ENCODE assay signal across 16 mouse cellular contexts in the genomic region with DNA sequence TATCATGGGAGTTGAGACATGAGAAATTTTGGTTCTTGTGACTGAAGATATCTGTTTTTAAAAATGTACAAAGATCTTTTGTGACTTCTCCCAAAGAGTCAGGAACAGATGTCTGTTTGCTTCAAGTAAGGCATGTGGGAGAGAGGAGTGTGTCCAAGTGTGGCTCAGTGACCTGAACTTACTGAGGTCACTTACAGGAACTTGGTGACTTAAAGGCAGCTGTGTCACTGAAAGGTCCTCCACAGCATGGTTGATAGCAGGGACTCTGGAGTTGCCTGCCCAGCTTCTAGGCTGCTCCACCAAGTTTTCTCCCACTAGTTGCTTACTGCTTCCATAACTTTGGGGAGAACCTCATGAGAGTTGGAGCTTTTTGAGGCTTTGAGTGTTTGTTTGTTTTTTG.
"Had no signal": no experiment of that assay in that cellular context is flagged by ENCODE, and none has a peak within 500 bp of the region (broad histone marks: within the 10 kb centered on the region; RNA-seq: fewer than 3 reads in every experiment).

No protein-coding gene starts in this region.

- H3K4me3 ChIP-seq: intestine, embryonic 15.5 days; kidney, embryonic 15.5 days; left cerebral cortex, adult 2 months; lung, embryonic 15.5 days; midbrain, embryonic 13.5 days had no signal

- H3K27me3 ChIP-seq: intestine, embryonic 15.5 days; kidney, embryonic 15.5 days; lung, embryonic 15.5 days; midbrain, embryonic 13.5 days had no signal

- DNase-seq: kidney, adult 11 months; kidney, adult 8-10 months; kidney, postnatal 10 days; kidney, postnatal 36 days; layer of hippocampus, postnatal 36 days; lung, adult 18-20 months; lung, postnatal 10 days; lung, postnatal 36 days; thymus, postnatal 4 days had no signal

- H3K4me2 ChIP-seq: intestine, embryonic 15.5 days; kidney, embryonic 15.5 days; liver, embryonic 11.5 days; lung, embryonic 15.5 days; midbrain, embryonic 13.5 days had no signal

- ATAC-seq: intestine, embryonic 15.5 days; midbrain, embryonic 13.5 days had no signal

- H3K9ac ChIP-seq: intestine, embryonic 15.5 days; kidney, embryonic 15.5 days; liver, embryonic 14.5 days; lung, embryonic 15.5 days; midbrain, embryonic 13.5 days had no signal

- H3K27ac ChIP-seq: intestine, embryonic 15.5 days; kidney, embryonic 15.5 days; left cerebral cortex, adult 2 months; liver, embryonic 14.5 days; lung, embryonic 15.5 days; midbrain, embryonic 13.5 days had no signal

- H3K9me3 ChIP-seq: intestine, embryonic 15.5 days; kidney, embryonic 15.5 days; lung, embryonic 15.5 days; midbrain, embryonic 13.5 days had no signal

- H3K36me3 ChIP-seq: intestine, embryonic 15.5 days had no signal
